Comparison of ENCODE assay signal across 22 mouse cellular contexts in the genomic region with DNA sequence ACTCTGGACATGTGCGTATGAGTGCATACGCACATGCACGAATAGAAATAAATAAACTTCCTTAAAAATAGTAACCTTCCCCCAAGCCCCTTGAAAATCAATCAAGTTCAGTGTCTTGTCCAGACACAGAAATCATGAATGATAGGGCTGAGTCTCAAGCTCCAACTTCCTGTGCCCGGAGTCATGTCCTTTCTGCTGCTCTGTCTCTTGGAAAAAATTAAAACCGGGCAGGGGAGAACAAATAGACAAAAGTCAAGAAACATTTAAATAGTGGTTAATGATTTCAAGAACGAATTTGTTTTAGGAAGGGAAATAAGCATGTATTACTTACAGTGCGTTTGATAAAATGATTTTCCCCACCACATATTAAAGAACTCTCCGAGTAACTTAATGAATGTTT. TPM values are rescaled to one million over a fixed set of nuclear protein-coding genes. Genes with fewer than 3 reads are reported as not detected.
"Had no signal": no experiment of that assay in that cellular context is flagged by ENCODE, and none has a peak within 500 bp of the region (broad histone marks: within the 10 kb centered on the region; RNA-seq: fewer than 3 reads in every experiment).

No protein-coding gene starts in this region.

- H3K4me3 ChIP-seq: kidney, embryonic 15.5 days; left cerebral cortex, adult 2 months; limb, embryonic 12.5 days; limb, embryonic 15.5 days; midbrain, embryonic 12.5 days; midbrain, embryonic 15.5 days; neural tube, embryonic 12.5 days; neural tube, embryonic 15.5 days had no signal

- DNase-seq: kidney, adult 11 months; kidney, adult 8-10 months; kidney, postnatal 10 days; kidney, postnatal 36 days; layer of hippocampus, postnatal 36 days; retina, postnatal 1 day; thymus, adult 18-20 months; thymus, postnatal 36 days had no signal

- H3K36me3 ChIP-seq: kidney, embryonic 15.5 days; limb, embryonic 12.5 days; limb, embryonic 15.5 days; midbrain, embryonic 12.5 days; midbrain, embryonic 15.5 days; neural tube, embryonic 12.5 days; neural tube, embryonic 15.5 days had no signal

- H3K4me1 ChIP-seq: limb, embryonic 12.5 days; limb, embryonic 15.5 days had no signal

- H3K4me2 ChIP-seq: kidney, embryonic 15.5 days; limb, embryonic 12.5 days; limb, embryonic 15.5 days; lung, embryonic 14.5 days; midbrain, embryonic 12.5 days; midbrain, embryonic 15.5 days; neural tube, embryonic 12.5 days; neural tube, embryonic 15.5 days had no signal

- H3K9me3 ChIP-seq: kidney, embryonic 15.5 days; limb, embryonic 12.5 days; limb, embryonic 15.5 days; midbrain, embryonic 12.5 days; midbrain, embryonic 15.5 days; neural tube, embryonic 12.5 days; neural tube, embryonic 15.5 days had no signal

- H3K27ac ChIP-seq: hindbrain, postnatal 0 days; kidney, embryonic 15.5 days; left cerebral cortex, adult 2 months; limb, embryonic 12.5 days; limb, embryonic 15.5 days; macrophage; midbrain, embryonic 12.5 days; midbrain, embryonic 15.5 days; neural tube, embryonic 12.5 days; neural tube, embryonic 15.5 days had no signal

- H3K27me3 ChIP-seq: kidney, embryonic 15.5 days; limb, embryonic 12.5 days; limb, embryonic 15.5 days; midbrain, embryonic 12.5 days; midbrain, embryonic 15.5 days; neural tube, embryonic 12.5 days had no signal

- ATAC-seq: hindbrain, postnatal 0 days; inflammation-experienced regulatory T-cells, adult 6 months; lung, postnatal 0 days; midbrain, embryonic 15.5 days had no signal

- H3K9ac ChIP-seq: kidney, embryonic 15.5 days; limb, embryonic 12.5 days; limb, embryonic 15.5 days; lung, embryonic 14.5 days; midbrain, embryonic 12.5 days; midbrain, embryonic 15.5 days; neural tube, embryonic 12.5 days; neural tube, embryonic 15.5 days had no signal

RNA-seq across cellular contexts. Expression of a gene that starts 24.7 kb away (rescaled TPM):
- polyA plus RNA-seq: limb, embryonic 12.5 days; macrophage; midbrain, embryonic 12.5 days; midbrain, embryonic 15.5 days; neural tube, embryonic 12.5 days; spleen, adult 2 months had no signal
